Mouse (Mus musculus) heart, embryonic 14.5 days (tissue): ENCODE measurements around the gene Adi1. TPM values are rescaled to one million over a fixed set of nuclear protein-coding genes. Genes with fewer than 3 reads are reported as not detected.

Source experiments
- ATAC-seq: fragments of 200-750 bp; cut with Nextera tagmentation; 2 replicates; pipeline ENCODE4 v1.8.0; 2017; ENCODE audit warnings: low read depth, moderate TSS enrichment; ENCODE audit not compliant: insufficient number of reproducible peaks, insufficient read depth, low FRiP score
- H3K27ac ChIP-seq, 2 experiments: fragments of 200-500 bp in 1 of 2; fragments of 300-500 bp in 1 of 2; sonication (generic) in 1 of 2; replicated peaks in 1 of 2; 2 replicates each; pipeline ENCODE4 v1.5.1; 2012 to 2014; ENCODE audit warnings: low read depth in 2 of 2, low read length in 2 of 2, control low read depth in 1 of 2, mild to moderate bottlenecking in 1 of 2, mixed read lengths in 1 of 2; ENCODE audit not compliant: control insufficient read depth in 1 of 2, insufficient read depth in 1 of 2
- H3K27me3 ChIP-seq: fragments of 300-500 bp; sonication (generic); 2 replicates; pipeline ENCODE4 v1.6.1; 2014; ENCODE audit warnings: mild to moderate bottlenecking, low read length, control low read depth; ENCODE audit not compliant: control insufficient read depth, insufficient read depth
- H3K36me3 ChIP-seq: fragments of 300-500 bp; sonication (generic); 2 replicates; pipeline ENCODE4 v1.6.1; 2014; ENCODE audit warnings: mild to moderate bottlenecking, control low read depth, low read length, mixed read lengths; ENCODE audit not compliant: control insufficient read depth, insufficient read depth
- H3K4me1 ChIP-seq, 2 experiments: fragments of 200-500 bp in 1 of 2; fragments of 300-500 bp in 1 of 2; sonication (generic) in 1 of 2; 2 replicates each; pipeline ENCODE4 v1.6.1; 2012 to 2014; ENCODE audit warnings: low read length in 2 of 2, control low read depth in 1 of 2, mixed read lengths in 1 of 2; ENCODE audit not compliant: control insufficient read depth in 2 of 2, insufficient read depth in 2 of 2
- H3K4me2 ChIP-seq: fragments of 300-500 bp; sonication (generic); 2 replicates; pipeline ENCODE4 v1.6.1; 2014; ENCODE audit warnings: mild to moderate bottlenecking, low read length
- H3K4me3 ChIP-seq, 2 experiments: fragments of 200-500 bp in 1 of 2; fragments of 300-500 bp in 1 of 2; sonication (generic) in 1 of 2; 2 replicates each; pipeline ENCODE4 v1.5.1; 2012 to 2014; ENCODE audit warnings: low read length in 2 of 2, mild to moderate bottlenecking in 2 of 2, control low read depth in 1 of 2, low read depth in 1 of 2, moderate library complexity in 1 of 2; ENCODE audit not compliant: control insufficient read depth in 1 of 2, insufficient read depth in 1 of 2
- H3K9ac ChIP-seq: fragments of 300-500 bp; sonication (generic); 2 replicates; pipeline ENCODE4 v1.6.1; 2014; ENCODE audit warnings: mild to moderate bottlenecking, low read length
- H3K9me3 ChIP-seq: fragments of 300-500 bp; sonication (generic); 2 replicates; pipeline ENCODE4 v1.6.1; 2016; ENCODE audit warnings: low read length, control low read depth; ENCODE audit not compliant: control insufficient read depth
- WGBS: fragments of 180-500 bp; shearing (Covaris S2); extraction: QIAGEN DNeasy Blood & Tissue Kit; methylation state at CpG from one replicate; pipeline ENCODE4 v1.1.7; 2014; 5-methylcytosine and 5-hydroxymethylcytosine counted together
- polyA plus RNA-seq: library from polyadenylated mRNA; unstranded; fragments of >200 nt; fragmentation: Nextera tagmentation; extraction: Ambion mirVana; gene quantifications from 2 replicates; pipeline ENCODE4 v1.2.1, GENCODE M21; 2014

Adi1 gene
- polyA plus RNA-seq, result 44.0 and 50.6 TPM in 2 replicates

DNA sequence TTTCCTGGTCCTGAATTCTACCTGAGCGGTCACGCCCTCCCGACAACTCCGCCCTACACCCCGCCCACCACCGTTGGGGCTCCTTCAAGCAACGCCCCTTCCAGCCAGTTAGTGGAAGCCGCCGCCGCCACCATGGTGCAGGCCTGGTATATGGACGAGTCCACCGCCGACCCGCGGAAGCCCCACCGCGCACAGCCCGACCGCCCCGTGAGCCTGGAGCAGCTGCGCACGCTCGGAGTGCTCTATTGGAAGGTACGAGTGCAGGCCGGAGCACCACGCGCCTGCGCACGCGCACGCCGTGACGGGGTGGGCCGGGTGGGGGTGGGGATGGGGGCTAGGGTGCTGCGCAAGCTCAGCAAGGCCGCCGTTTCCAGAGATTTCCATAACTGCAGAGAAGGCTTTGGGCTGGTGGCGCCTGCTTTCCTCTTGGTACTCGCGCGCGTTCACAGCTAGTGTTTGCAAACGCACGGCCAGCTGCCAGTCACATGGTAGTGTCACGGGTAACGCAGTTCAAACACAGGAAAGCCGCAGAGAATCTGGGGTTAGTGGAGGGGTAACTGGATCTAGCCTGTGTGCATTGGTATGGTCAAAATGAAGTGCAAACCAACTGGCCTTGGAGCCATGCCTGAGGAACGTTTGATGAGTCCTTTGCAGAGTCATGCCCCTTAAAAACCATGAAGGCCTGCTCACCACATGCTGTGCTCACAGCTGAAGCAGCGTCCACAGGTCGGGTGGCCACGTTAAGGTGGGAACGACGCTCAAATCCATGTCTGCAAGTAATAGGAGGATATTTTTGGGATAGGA is at the start of gene Adi1:
TSS of gene Adi1 (plus strand) at position 111 of the 804 bp plus-strand sequence.
- WGBS, result 3% methylated on average over 52 of the region's 53 CpGs
- Histone ChIP-seq H3K9ac (peak within 1 kb of the TSS; percentile 79), H3K4me1 (peaks cover 5 to 8% of the 10 kb centered on the region in 2 experiments), H3K36me3 (0 out of 2 replicates have a peak, but pooled peaks cover 18% of the 10 kb centered on the region), H3K4me3 (peak within 1 kb of the TSS; percentile 64 to 91), H3K9me3 (no peaks in the 10 kb centered on the region), H3K4me2 (peak within 1 kb of the TSS; percentile 74), H3K27me3 (no peaks in the 10 kb centered on the region), H3K27ac (peak within 1 kb of the TSS; percentile 90 to 91)
- ATAC-seq, result peak; percentile 95

- WGBS, result 57% methylated on average over 7 of the region's 7 CpGs
Measured at GRCm38 (mm10) chr12:28625407-28625806, 49.6 kb upstream of the Adi1 start.

DNA sequence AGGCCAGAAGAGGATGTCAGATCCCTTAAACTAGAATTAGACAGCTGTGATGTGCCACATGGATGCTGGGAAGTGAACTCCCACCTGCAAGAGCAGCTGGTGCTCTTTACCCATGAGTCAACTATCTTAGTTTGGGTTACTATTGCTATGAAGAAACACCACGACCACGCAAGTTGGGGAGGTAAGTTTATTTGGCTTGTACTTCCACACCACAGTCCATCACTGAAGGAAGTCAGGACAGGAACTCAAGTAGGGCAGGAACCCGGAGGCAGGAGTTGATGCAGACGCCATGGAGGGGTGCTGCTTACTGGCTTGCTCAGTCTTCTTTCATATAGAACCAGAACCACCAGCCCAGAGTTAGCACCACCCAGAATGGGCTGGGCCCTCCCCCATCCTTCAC is 47.9 kb upstream of the Adi1 start:
- H3K4me3 ChIP-seq, result no peak overlapping the region
- H3K4me2 ChIP-seq, result no peak overlapping the region
- H3K27ac ChIP-seq, result no peak overlapping the region
- no peaks in the 10 kb centered on the region for H3K27me3 ChIP-seq
- H3K9ac ChIP-seq, result no peak overlapping the region
- peaks cover 8 to 14% of the 10 kb centered on the region in 2 experiments for H3K4me1 ChIP-seq
- no peak for ATAC-seq
- no peaks in the 10 kb centered on the region for H3K9me3 ChIP-seq
- WGBS, result 65% methylated on average over 4 of the region's 4 CpGs
- peaks cover 41% of the 10 kb centered on the region for H3K36me3 ChIP-seq

More at GRCm38 (mm10) chr12:28625407-28625806, 49.6 kb upstream of the Adi1 start:
- Histone ChIP-seq H3K4me3 (no peak overlapping the region), H3K36me3 (peaks cover 24% of the 10 kb centered on the region), H3K4me2 (no peak overlapping the region), H3K27me3 (no peaks in the 10 kb centered on the region), H3K27ac (no peak overlapping the region), H3K9ac (no peak overlapping the region), H3K9me3 (no peaks in the 10 kb centered on the region), H3K4me1 (peaks cover 12 to 26% of the 10 kb centered on the region in 2 experiments)
- no peak for ATAC-seq

DNA sequence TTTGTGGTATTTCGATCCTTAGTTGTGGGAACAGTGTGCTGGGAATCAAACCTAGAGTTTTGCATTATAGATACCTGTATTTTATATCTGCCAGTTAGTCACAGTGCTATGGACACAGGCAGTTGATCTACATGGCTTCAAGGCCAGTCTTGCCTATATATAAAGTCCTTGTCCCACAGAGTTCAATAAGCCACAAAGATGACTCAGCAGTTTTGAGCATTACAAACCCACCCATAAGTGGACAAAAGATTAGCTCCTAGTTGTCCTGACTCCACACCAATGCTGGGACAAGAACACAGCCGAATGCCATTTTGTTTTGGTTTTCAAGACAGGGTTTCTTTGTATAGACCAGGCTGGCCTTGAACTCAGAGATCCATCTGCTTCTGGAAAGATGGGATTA is 46.6 kb upstream of the Adi1 start:
- Histone ChIP-seq H3K9me3 (no peaks in the 10 kb centered on the region), H3K27me3 (no peaks in the 10 kb centered on the region), H3K4me3 (no peak overlapping the region), H3K9ac (no peak overlapping the region), H3K27ac (no peak overlapping the region), H3K4me1 (peaks cover 0 to 1% of the 10 kb centered on the region in 2 experiments; a peak in 1 of 4 replicates), H3K36me3 (peaks cover 54% of the 10 kb centered on the region), H3K4me2 (no peak overlapping the region)
- ATAC-seq, result no peak
- 92% methylated on average over 2 of the region's 2 CpGs for WGBS

DNA sequence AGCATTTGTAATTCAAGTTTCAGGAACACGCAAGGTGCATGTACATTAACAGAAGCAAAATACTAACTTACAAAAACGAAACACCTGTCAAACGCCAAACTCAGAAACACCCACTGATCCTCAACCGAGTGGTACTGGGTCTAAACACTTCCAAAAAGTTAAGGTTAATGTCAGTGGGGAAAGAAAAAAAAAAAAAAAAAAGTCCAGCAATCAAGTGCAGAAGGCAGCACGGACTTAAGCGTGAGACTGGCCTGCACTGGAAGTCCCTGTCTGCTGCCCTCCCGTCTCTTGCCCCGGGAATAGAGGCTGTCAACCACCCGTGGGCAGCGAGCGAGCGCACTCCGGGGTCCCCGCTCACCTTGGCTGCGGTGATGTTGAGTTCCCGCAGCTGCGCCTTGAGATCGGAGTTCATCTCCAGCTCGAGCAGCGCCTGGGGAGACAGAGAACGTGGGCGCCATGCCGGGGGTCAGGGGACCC is 39.9 kb upstream of the Adi1 start:
- ATAC-seq, result no peak; the same call in 1 of the 2 replicates
- Histone ChIP-seq H3K9me3 (no peaks in the 10 kb centered on the region), H3K4me2 (peak overlapping the region; percentile 90), H3K27ac (peak overlapping the region; percentile 77 to 81), H3K4me3 (peak overlapping the region; percentile 91 to 98), H3K9ac (peak overlapping the region; percentile 99), H3K36me3 (peaks cover 45% of the 10 kb centered on the region), H3K27me3 (no peaks in the 10 kb centered on the region), H3K4me1 (peaks cover 4 to 14% of the 10 kb centered on the region in 2 experiments)
- WGBS, result 2% methylated on average over 23 of the region's 23 CpGs

- WGBS, result 3% methylated on average over 69 of the region's 69 CpGs
- peak within 1 kb of the TSS; percentile 91 to 98 for H3K4me3 ChIP-seq
- ATAC-seq, result peak; percentile 93
Measured at GRCm38 (mm10) chr12:28635535-28636476, 39.2 kb upstream of the Adi1 start, which contains the start of gene Rps7. TSS of gene Rps7 (minus strand) at chr12:28635953.

GRCm38 (mm10) chr12:28636543-28636942 is 38.5 kb upstream of the Adi1 start:
- Histone ChIP-seq H3K4me3 (peak overlapping the region; percentile 91 to 98; a peak in 3 of 4 replicates), H3K27ac (no peak overlapping the region), H3K9me3 (no peaks in the 10 kb centered on the region), H3K36me3 (peaks cover 31% of the 10 kb centered on the region), H3K4me2 (peak overlapping the region; percentile 90), H3K4me1 (peaks cover 4 to 14% of the 10 kb centered on the region in 2 experiments), H3K27me3 (no peaks in the 10 kb centered on the region), H3K9ac (no peak overlapping the region; the same call in 1 of the 2 replicates)
- 85% methylated on average over 6 of the region's 6 CpGs for WGBS
- no peak for ATAC-seq

More at GRCm38 (mm10) chr12:28635535-28636476, 39.2 kb upstream of the Adi1 start, which contains the start of gene Rps7:
- no peaks in the 10 kb centered on the region for H3K27me3 ChIP-seq
- peak within 1 kb of the TSS; percentile 99 for H3K9ac ChIP-seq
- H3K9me3 ChIP-seq, result no peaks in the 10 kb centered on the region
- peak within 1 kb of the TSS; percentile 90 for H3K4me2 ChIP-seq
- H3K4me1 ChIP-seq, result peaks cover 4 to 14% of the 10 kb centered on the region in 2 experiments
- peaks cover 38% of the 10 kb centered on the region for H3K36me3 ChIP-seq
- H3K27ac ChIP-seq, result peak within 1 kb of the TSS; percentile 81 to 87
